Mouse (Mus musculus) lung, adult 18-20 months (tissue): ENCODE measurements around the gene Sectm1b.
A peak's percentile ranks its signal among the peaks of the same experiment; 100 is the strongest.
"Not testable (repeated sequence)": the region's sequence is repeated elsewhere in the genome, so short reads cannot be mapped to it uniquely, and the experiment has no call there.

Source experiments
- DNase-seq, 2 experiments: peaks; one replicate each; pipeline ENCODE4 v3.0.0; 2022; ENCODE audit warnings: mixed read lengths in 2 of 2

The Sectm1b gene

GRCm38 (mm10) chr11:121063379-121063778 is at the start of gene Sectm1b:
Gene Sectm1b (minus strand): TSS chr11:121063569.
- no peak for DNase-seq

- DNase-seq: no peak
Measured at GRCm38 (mm10) chr11:121112091-121112775, 48.9 kb upstream of the Sectm1b start.

DNA sequence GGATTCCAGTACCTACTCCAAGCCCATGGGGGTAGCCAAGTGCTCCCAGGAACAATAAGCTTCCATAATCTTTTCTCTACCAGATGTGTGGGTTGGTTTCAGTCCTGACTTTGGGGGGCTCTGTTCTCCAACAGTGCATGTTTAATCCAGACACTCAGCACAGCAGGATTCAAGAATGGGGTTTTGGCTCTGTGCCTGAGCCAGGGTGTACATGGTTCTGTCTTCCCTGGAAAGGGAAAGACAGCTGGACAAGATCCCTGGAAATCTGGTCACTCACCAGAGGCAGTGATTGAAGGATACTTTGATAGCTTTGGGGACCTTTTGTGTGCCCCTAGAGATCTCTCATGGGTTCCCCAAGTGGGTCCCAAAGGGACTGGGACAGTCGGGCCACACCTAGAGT is 48.2 kb upstream of the Sectm1b start:
- no peak for DNase-seq

DNA sequence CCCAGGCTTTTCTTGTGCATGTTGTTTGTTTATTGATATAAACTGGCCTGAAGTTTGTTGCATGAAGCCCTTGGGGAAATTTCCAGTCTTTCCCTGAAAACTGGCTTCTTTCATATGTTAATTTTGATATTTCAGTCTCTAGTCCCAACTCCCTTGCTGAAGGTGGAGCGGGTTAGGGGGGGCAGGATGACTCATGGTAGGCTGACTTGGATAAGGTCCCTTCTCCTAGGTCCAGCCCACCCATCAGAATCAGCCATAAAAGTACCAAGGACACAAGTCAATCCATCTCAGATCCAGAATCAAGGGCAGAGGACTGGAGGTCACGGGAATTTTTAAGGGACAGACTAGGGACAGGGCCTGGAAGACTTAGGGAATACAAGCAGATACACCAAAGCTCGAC is 47.7 kb upstream of the Sectm1b start:
- DNase-seq: no peak

DNA sequence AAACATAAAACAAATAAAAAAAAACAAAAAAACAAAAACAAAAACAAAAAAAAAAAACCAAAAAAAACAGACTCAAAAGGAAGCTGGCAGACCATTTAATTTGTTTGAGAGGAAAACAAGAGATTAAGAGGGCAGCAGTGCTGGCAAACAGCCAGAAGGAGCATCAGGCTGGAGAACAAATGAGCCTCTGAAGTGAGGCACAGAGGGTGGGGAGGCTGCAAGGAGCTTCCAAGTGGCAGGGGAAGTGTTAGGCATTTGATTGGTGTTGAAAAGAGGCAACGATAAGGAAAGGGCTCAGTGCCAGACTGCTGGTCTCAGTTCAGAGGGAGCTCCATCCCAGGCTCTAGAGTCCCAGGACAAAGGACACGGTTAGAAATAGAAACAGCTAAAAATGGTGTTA is 46.6 kb upstream of the Sectm1b start:
- DNase-seq: peak; percentile 39 to 49

- peak; percentile 15 to 17 for DNase-seq
Measured at GRCm38 (mm10) chr11:121108061-121108460, 44.7 kb upstream of the Sectm1b start.

- DNase-seq: not testable (repeated sequence)
Measured at GRCm38 (mm10) chr11:121107242-121107641, 43.9 kb upstream of the Sectm1b start.

DNA sequence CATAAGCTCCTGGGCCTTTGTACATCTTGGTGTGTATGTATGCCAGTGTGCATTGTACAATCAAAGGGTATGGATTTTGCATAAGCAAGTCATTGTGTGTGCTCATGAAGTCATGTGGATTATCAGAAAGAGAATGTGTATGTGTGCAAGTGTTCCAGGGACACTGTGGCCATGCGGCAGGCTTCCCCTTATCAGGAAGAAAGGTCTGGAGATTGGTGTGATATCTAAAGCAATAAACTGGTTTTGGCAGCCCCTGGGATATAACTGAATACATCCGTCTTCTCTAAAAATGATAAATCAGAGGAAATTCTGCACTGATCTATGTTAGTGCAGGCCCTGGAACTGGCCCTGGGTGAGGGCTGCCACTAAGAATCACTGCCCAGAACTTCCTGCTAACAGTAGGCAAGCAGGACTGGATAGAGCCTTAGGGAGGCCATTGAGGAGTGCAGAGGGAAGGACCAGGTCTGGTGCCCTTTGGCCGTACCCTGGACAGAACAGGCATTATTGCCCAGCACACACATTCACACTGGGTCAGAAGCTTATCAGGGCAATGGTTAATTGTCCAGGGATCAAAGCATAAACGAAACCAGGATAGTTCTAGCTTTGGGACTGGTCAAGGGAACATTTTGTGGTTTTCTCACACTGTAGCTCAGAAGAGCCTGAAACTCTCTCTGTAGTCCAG is 37.9 kb upstream of the Sectm1b start:
- no peak for DNase-seq

- no peak for DNase-seq
Measured at GRCm38 (mm10) chr11:121100692-121101091, 37.3 kb upstream of the Sectm1b start.

DNA sequence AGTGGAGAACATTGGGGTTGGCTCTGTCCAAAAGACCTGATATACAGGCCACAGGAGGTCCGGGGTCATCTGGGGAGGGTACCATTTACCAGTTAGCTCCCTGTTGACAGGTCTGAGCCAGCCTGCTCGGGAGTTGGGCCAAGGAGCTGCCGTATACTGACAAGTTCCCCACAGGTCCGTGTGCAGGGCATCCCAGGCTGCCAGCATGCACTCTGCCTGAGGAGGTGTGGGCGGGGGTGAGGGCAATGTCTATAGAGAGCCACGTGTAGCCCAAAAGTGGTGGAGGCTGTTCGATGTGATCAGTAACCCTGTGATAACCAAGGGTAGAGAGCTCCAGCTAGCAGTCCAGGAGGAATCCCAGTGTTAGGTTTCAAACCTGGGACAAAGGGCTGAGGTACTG is 36.4 kb upstream of the Sectm1b start:
- DNase-seq: no peak

GRCm38 (mm10) chr11:121092606-121093585 is 29.5 kb upstream of the Sectm1b start:
- DNase-seq: no peak

- peak; percentile 18 to 64 for DNase-seq
Measured at GRCm38 (mm10) chr11:121090943-121091342, 27.6 kb upstream of the Sectm1b start.

DNA sequence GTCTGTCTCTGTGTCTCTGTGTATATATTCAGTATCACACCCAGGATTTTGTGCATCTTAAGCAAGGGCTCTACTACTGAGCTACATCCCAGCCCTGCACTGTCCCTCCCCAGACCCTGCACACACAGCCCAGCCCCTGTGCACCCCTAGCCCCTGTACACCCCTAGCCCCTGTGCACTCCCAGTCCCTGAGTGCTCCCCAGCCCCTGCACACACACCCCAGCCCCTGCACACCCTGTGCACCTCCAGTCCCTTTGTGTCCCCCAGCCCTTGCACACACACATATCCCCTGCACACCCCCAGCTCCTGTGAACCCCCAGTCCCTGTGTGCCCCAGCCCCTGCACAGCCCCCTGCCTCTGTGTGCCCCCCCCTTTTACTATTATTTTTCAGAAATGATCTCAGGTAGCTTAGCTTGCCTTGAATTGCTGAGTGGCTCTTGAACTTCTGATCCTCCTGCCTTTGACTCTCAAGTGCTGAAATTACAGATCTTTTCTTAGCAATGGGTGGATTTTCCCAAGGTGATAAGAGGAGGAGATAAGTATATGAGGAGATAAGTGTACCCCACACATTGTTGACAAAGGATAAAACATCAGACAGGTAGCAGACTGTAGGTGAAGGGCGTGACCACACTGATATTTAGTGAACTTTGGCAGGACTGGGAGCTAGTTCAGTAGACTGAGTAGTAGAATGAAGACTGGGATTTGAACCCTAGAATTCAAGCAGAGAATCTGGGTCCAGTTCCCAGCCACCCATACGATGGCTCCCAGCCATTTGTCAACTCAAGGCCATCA is 26.6 kb upstream of the Sectm1b start:
- no peak for DNase-seq

GRCm38 (mm10) chr11:121088997-121089396 is 25.6 kb upstream of the Sectm1b start:
- no peak for DNase-seq

- no peak for DNase-seq
Measured at GRCm38 (mm10) chr11:121086296-121086695, 22.9 kb upstream of the Sectm1b start.

DNA sequence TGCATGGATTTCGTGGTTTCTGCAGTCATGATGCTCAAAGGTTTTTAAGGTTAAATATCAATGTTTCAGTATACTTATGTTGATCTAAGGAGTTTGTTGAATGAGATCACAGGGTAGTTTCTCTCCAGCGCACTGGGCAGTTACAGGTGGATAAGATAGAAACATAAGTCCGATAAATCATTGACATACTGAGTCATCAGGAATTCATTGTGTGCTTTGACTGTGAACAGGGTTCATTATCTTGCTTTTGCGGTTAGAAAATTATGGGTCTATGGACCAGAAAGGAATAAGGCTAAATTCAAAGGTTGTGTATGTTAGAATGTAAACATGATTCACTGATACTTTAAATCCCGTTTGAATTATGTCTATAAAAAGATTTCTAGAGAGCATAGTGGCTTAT is 21.8 kb upstream of the Sectm1b start:
- DNase-seq: no peak

DNA sequence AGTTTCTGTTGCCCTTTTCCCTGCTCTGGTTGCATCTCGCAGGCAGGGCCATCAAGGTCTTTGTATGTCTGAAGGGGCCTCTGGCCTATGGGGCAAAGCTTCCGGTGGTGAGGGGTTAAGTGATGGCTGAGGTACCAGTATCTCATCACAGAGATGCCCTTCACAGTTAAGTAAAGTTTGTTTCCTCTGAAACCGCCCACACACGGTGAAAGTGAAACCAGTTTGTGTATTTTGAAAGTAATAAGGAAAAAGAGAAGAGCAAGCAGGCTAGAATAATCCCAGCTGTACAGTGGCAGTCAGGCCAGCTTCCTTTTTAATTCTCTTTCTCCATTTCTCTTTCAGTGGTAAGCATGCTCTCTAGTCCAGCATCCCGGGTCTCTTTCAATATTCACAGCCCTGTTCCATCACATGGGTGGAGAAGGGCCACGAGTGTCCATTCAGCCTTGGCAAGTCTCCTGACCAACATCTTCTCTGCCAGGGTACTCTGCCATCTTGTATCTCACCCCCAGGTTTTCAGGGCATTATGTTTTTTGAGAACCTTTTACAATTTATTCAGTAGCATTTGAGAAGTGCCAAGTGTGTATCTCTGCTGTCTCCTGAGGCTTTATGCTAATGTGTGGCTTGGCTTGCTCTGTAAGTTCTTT is 19.6 kb upstream of the Sectm1b start:
- DNase-seq: peak; percentile 22 to 30

GRCm38 (mm10) chr11:121082250-121082649 is 18.9 kb upstream of the Sectm1b start:
- DNase-seq: peak in 1 of 2 experiments; percentile 5

DNA sequence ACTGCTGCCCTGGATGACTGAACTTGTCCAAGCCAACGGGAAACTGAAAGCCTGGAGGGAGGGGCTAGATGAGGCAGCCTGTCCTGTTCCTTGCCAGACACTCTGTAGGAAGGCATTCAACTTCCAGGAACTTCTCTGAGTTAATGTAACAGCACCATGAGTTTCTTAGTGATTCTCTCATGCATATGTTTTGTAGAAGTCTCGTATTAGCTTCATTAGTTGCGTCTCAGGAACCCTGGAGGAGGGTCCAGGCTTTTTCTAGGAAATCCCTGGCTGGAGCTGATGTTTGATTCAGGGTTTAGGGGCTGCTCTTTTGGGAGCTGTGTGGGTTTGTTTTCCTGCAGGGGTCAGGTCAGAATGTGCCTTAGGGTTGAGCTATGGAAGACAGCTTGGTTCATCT is 17.8 kb upstream of the Sectm1b start, which contains the start of gene Sectm1a:
Gene Sectm1a, minus strand, starts transcription at position 101 of the 400 bp plus-strand sequence.
- no peak for DNase-seq

GRCm38 (mm10) chr11:121080330-121080729 is 17.0 kb upstream of the Sectm1b start:
- no peak for DNase-seq

DNA sequence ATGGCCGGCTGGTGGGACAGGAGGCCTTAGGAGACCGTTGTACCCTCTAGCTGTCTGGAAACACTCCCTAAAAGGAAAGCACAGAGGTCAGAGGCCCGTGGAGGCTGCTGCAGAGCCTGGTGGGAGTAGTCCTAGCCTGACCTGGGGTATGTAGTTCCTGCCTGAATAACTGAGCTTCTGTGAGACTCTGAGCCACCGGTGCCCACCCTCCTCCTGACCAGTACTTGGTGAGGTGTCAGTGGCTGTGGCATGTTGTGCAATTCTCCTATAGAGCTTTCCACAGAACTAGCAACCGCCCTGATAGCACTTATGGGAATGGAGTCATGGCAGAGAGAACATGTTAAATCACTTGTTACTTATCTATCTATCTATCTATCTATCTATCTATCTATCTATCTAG is 12.3 kb upstream of the Sectm1b start:
- DNase-seq: no peak

DNA sequence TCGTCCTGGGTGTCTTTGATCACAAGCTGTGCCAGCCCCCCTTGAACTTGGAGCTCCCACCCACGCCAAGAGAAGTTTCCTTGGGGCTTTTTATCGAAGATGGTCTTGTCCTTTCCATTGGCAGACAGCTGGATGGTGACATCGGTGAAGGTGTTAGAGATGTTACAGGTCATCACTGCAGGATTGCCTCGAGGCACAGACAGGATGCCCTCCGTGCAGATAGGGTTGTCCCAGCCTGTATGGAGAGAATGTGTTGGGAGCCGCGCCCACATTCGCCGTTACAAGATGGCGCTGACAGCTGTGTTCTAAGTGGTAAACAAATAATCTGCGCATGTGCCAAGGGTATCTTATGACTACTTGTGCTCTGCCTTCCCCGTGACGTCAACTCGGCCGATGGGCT is 6.3 kb upstream of the Sectm1b start:
- DNase-seq: not testable (repeated sequence)
